Mouse (Mus musculus): ENCODE data around the gene Slc15a3.

DNA sequence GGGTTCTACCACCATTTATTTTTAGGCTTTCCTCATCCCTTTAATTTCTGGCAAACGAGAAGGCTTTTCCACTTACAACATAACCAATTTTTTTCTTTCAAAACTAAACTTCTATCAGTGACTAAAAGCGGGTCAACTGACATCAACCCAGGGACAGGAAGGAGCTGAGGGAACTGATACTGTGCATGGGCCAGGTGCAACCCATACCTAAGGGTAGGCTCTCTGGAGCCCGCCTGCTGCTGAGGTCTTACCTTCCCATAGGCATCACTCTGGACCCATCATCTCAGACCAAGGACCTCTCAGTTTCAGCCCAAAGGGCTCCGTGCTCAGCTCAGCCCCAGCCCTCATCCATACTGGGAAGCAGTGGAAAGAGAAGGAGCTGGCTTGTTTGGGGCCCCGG lies 11.2 kb upstream of the Slc15a3 start:
- TF ChIP-seq GATA1 (IDR thresholded peaks at IDR 0.05; ENCODE audit: low read length) (no peak), TAL1 (IDR thresholded peaks at IDR 0.05; ENCODE audit: low read length) (no peak)

All from erythroblast, embryonic 14.5 days (primary cell).